Mouse (Mus musculus): ENCODE data around the gene Map2k2.
A peak's percentile ranks its signal among the peaks of the same experiment; 100 is the strongest.
"Not testable (repeated sequence)": the region's sequence is repeated elsewhere in the genome, so short reads cannot be mapped to it uniquely, and the experiment has no call there.

Gene Map2k2

DNA sequence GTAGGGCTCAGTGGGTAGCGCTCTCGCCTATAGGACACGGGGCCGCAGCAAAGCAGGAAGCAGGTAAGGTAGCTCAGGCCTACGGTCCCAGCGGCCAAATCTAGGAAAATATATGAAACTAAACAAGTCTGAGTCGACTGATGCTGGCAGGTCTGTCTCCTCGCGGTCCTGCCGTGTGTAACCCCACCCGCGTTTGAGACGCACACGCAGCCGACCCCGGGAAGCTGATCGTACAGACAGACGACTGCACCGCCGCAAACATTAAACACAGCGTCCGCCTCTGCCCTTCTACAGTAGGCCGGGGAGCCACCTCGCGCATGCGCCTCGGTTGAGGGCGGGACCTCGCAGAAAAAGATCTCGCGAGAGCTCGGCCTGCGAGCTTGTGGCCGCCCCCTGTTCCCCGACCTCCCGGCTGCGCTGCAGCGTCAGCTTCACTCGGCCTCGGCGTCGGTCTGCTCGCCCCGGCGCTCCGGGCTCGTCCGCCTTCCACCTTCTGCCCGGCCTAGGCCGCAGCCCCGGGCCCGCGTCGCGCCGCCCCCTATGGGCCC lies at the start of gene Map2k2:
Gene Map2k2 (plus strand): TSS at position 351 of the 548 bp plus-strand sequence.
- DNase-seq (ENCODE audit: low read depth) = peak; percentile 93

DNA sequence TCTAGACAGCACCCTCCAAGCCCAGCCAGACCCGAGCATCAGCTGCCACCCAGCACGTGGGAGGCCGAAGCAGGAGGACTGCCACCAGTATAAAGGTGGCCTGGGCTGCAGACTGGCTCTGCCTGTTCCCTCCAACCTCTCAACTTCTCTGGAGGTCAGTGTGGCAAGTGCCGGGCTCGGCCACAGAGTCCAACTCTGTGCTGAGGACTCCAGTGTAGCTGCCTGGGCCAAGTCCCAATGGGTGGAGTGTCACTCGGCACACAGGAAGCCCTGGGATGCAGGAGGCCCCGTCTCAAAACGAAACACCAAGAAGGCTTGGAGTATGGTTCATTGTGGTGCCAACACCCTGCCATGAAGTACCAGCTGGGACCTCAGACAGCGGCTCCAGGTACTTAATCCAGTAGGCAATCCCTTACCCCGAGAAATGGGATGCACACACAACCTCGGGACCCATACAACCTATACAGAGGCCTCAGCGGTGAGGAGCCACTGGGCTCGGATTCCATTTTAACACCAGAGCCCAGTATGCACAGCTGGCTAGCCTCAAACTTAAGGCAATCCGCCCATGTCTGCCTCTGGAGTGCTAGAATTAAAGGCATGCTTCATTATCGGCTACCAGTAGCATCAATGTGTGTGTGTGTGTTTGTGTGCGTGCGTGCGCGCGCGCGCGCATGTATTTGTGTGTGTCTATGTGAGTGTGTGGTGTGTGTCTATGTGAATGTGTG lies 48.1 kb upstream of the Map2k2 start:
- no peak for DNase-seq (ENCODE audit: low read depth)

DNA sequence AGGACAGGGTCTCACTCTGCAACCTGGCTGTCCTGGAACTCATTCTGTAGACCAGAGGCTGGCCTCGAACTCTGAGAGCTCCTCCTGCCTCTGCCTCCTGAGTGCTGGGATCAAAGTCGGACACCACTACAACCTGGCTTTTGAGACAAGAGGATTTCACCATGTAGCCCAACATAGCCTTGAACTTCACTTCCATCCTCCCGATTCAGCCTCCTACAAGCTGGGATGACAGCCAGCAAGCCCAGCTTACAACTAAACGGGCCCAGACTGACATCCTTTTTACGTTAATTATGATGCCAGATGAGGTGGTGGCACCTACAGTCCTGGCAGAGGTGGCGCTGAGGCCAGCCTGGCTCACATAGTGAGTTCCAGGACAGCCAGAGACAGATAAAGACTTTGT lies 46.8 kb upstream of the Map2k2 start:
- no peak for DNase-seq (ENCODE audit: low read depth)

DNA sequence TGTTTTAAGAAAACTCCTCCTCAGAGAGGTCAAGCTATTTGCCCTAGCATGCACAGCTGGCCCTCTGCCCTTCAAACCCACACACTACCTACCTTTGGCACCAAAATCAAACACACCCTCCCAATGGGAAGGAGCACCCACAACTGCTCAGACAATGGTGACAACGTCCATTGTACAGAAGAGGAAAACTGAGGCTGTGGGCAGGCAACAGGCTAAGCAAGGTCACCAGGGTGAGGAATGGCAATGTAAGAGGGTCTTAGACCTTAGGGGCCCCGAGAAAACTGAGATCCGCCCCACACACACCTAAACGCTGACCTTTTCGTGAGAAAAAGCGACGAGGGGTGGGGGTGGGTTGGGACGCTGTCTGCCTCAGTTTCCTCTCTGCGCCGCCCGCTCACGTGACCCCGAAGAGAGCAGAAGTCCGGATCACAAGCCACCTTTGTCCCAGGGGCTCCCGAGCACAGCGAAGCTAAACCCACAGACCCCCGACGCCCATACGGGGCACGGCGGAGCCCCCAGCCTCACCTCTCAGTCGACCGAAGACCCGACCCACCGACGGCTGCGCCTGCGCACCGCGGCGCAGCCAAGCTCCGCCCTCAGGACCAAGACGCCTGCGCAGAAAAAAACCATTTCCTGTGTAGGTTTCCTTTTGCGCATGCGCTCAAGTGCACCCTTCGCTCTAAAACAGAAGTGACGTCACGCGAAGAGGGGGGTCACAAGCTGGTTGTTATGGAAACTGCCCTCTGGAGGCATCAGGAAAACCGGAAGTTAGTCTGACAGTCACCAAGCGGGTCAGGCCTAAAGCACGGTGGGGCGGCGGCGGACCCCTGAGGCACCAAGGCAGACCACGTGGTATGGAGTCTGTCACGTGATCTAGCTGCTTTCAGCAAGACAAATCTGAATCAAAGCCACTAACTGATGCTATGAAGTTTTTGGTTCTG lies 45.8 kb upstream of the Map2k2 start, which contains the start of gene Sgta:
Gene Sgta (minus strand): TSS at position 579 of the 941 bp plus-strand sequence.
- peak; percentile 99 for DNase-seq (ENCODE audit: low read depth)

DNA sequence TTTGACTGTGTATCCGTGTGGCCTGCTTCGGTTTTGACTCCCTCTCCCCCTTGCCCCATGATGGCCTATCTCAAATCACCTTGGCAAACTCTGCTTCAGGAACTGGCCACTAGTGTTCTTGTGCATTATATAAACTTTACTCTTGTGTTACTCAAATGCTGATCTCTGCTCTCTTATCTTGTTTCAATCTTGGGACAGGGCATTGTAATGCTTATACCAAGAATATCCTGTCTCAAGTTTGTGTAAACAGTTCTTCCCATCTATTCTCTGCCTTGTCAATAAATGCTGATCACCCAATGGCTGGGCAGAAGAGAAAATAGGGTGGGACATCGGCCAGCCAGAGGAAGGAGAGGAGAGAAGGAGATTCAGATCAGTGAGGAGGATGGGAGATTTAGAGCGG lies 43.0 kb upstream of the Map2k2 start:
- no peak for DNase-seq (ENCODE audit: low read depth)

DNA sequence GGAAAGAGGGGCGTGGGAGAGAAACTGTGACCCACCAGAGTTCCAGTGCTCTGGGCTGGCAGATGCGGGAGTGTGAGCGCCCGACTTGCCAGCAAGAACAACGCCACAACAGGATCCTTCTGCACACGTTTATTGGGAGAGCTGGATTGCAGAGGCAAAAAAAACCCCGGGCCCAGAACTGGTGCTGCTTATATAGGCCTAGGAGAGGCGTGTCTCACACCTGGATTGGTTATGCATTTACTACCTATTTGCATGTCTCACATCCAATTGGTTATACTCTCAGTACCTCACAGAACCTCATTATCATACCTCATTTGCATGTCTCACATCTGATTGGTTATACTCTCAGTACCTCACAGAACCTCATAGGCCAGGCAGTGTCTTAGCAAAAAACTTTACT lies 41.2 kb upstream of the Map2k2 start:
- DNase-seq (ENCODE audit: low read depth) = not testable (repeated sequence)

DNA sequence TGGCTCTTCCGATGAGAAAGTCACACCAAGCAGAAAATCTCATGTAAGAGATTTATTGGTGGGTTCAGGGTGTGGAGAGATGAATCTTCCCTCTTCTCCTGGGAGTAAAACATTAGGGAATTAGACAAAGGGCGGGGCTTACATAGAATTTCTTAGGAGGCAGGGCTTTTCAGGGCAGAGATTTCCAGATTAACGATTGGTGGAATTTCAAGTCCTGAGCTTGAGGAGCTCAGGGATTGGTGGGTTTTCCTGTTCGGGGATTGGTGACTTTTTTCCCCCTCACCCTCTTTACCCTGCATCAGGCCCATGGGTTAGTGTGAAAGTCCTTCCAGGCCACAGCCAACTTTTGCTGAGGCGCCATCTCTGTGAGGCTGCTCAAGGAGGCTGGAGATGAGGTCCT lies 37.0 kb upstream of the Map2k2 start:
- DNase-seq (ENCODE audit: low read depth) = no peak

DNA sequence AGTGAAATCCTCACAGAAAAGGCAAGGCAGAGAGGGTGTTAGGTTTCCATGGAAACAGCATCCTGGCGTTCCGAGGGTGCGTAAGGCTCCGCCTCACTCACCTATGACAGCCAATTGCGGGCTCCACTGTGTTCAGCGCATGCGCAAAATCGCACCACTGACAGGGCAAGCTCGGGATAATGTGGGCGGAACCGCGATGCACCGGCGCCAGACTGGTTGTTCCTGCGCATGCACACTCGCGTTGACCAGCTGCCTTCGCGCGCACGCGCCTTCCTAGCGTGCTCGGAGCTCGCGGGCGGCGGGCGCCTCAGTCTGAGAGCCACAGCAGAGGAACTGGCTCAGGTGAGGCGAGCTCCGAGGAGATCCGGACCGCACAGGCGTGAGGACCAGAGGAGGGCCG lies 35.9 kb upstream of the Map2k2 start, which contains the start of gene Thop1:
Gene Thop1 (plus strand): TSS at position 200 of the 400 bp plus-strand sequence.
- DNase-seq (ENCODE audit: low read depth) = peak; percentile 99

DNA sequence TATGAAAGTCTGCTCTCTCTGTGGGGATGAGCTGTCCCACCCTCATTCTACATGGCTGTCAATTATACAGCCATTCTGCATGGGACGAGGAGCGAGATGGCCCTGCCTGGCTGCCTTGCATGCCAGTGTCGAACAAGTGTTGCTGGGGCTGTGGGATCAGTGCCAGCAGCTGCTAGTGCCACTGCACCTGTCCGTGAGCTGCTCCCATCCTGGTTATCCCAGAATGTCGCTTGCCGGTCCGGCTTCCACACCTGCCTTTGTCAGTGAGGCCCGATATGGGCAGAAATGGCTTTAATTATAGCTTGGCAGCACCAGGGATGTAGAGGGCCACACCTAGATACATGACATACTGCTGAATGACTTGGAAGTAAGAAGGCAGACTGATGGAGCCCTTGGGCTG lies 33.4 kb upstream of the Map2k2 start:
- no peak for DNase-seq (ENCODE audit: low read depth)

DNA sequence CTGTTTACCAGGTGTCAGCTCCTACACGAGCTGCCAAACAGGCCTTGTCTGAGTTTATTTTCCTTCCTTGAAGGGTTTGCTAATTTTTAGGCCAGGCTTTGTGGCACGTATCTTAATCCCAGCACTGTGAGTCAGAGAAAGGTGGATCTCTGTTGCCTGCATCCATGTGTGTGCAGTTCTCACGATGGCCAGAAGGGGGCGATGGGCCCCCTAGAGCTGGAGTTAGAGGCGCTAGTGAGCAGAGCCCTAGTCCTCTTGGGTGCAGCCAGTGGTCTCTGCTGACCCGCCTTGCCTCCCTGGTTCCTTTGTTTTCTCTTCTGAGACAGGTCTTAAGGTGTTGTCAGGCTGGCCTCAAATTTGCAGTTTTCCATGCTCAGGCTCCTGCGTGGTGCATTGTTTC lies 32.3 kb upstream of the Map2k2 start:
- no peak for DNase-seq (ENCODE audit: low read depth)

DNA sequence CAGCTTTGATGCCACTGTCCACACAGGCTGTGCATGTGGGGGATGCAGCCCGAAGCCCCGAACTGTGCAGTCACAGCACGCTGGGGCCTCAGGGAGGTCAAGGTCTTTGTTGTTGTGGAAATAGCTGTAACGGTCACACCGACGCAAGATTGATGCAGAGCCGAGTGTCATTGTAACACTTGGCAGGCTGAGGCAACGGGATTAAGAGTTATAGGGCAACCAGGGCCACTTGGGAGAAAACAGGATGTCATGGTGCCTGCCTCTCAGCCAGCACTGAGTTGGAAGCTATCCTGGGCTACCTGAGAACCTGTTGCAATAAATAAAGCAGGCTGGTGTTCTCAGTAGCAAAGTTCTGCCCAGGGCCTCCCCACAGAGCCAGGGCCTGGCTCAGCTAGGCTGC lies 30.0 kb upstream of the Map2k2 start:
- no peak for DNase-seq (ENCODE audit: low read depth)

DNA sequence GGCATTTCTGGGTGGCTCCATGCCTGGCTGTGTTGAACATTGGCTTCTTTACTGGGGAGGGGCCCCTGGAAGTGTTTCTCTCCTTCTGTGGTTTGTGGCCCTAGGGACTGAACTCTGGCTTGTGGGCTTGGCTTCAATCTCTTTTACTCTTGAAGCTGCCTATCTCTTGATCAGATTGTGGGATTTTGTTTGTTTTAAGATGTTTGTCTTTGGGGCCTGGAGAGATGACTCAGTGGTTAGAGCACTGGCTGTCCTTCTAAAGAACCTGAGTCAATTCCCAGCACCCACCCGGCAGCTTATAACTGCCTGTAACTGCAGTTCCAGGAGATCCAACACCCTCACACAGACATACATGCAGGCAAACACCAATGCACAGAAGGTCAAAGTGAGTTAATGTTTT lies 29.4 kb upstream of the Map2k2 start:
- DNase-seq (ENCODE audit: low read depth) = no peak

DNA sequence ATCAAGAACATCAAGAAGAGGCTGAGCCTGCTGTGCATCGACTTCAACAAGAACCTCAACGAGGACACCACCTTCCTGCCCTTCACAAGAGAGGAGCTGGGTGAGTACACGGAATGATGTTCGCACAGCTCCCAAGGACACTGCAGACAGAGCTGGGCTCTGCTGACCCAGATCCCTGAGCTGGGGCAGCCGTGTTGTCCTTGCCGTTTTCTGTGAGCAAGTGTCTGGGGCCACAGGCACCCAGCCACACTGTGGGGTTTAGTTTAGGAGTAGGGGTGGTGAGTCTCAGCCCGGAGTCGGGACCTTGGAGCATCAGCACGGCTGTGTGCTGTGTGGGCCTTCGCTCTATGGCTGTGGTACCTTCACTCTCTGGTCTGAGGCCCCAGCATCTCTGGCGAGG lies 27.8 kb upstream of the Map2k2 start:
- DNase-seq (ENCODE audit: low read depth) = no peak

DNA sequence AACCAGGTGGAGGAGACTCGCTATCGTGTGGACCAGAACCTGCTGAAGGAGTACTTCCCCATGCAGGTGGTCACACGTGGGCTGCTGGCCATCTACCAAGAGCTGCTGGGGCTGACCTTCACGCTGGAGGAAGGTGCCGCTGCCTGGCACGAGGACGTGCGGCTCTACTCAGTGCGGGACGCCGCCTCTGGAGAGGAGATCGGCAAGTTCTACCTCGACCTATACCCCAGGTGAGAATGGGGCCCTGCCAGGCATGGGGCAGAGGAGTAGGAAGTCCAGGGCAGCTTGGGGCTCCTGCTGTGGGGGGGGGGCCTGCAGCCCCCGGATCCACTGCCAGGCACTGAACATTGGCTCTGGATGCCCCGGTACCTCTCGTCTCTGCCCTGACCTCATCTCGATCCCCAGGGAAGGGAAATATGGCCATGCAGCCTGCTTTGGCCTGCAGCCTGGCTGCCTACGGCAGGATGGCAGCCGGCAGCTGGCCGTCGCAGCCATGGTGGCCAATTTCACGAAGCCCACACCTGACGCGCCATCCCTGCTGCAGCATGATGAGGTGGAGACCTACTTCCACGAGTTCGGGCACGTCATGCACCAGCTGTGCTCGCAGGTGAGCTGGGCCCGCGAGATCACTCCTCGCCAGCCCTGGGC lies 25.6 kb upstream of the Map2k2 start:
- DNase-seq (ENCODE audit: low read depth) = no peak

DNA sequence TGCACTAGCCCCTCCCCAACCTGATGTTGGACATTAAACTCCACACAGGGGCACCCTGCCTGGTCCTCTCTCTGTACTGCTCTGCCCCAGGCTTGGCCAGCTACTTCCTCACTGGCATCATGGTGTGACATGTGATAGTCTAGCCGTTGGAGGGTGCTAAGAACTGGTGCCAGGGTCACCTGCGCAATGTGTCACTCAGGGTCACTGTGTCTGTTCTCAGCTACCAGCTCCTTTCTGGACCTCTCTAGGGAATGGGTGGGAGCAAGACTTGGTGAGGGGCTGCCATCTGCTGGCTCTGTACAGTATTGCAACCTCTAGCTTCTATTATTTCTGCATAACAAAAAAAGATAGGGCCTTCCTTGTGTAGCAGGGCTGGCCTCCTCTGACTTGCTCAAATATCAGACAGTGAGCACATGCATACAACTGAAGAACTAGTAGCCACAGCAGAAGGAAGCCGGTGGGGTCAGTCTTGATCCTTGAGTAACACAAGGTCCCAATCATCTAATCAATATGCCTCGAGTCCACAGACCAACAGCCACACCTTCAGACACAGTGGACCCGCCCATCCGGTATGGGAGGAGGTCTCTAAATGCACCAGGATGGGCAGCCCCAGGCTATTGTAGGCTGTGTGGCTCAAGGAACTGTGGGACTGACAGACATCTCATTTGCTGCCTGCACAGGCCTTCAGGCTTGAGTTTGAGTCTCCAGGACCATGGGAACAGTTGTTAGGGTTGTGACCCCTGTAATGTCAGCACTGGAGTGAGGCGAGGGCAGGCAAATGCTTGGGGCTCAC lies 23.4 kb upstream of the Map2k2 start:
- peak; percentile 30 for DNase-seq (ENCODE audit: low read depth)

DNA sequence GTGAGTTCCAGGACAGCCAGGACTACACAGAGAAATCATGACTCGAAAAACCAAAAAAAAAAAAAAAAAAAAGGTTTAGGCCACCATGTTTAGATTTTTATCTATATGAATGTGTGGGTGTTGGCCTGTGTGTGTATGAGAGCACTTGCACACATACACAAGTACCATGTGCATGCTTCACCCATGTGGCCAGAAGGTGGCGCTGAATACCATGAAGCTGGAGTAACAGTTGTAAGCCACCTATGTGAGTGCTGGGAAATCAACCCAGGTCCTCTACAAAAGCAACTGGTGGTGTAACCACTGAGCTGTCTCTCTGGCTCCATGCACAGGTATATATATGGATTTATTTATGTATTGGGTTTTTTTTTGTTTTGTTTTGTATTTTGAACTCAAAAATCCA lies 18.7 kb upstream of the Map2k2 start:
- no peak for DNase-seq (ENCODE audit: low read depth)

DNA sequence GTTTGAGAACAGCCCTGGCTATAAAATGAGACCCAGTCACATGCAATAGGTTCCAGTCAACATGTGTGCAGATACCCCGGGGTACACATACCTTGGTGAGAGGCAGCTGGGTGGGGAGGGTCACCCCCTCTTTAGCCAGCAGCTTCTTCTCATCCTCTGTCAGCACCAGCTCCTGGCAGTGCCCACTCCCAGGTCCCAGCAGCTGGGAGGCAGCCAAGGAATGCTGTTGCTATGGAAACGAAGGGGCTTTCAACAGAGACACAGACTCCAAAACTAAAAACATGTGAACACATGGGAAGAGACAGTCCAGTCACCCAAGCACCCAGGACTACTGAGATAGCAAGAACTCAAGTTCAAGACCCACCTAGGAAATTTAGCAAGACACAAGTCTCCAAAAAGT lies 16.5 kb upstream of the Map2k2 start:
- DNase-seq (ENCODE audit: low read depth) = no peak

DNA sequence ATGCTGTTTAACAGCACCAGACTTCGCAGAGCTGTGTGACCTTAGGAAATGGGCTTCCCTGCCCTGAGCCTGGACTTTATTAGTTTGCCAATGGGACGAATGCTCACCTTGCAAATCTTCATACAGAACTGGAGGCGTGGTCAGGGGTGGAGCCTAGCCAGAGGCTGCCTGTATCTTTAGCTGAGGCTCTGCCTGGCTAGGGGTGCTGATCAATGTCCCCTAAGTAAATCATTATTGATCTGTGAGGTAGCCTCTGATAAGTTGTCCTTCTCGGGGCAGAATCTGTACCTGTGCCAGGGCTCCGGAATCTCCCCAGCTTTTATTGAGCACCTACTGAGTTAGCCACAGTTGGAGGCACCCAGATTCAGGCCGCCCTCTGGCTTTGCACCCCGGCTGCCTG lies 15.1 kb upstream of the Map2k2 start:
- DNase-seq (ENCODE audit: low read depth) = no peak

DNA sequence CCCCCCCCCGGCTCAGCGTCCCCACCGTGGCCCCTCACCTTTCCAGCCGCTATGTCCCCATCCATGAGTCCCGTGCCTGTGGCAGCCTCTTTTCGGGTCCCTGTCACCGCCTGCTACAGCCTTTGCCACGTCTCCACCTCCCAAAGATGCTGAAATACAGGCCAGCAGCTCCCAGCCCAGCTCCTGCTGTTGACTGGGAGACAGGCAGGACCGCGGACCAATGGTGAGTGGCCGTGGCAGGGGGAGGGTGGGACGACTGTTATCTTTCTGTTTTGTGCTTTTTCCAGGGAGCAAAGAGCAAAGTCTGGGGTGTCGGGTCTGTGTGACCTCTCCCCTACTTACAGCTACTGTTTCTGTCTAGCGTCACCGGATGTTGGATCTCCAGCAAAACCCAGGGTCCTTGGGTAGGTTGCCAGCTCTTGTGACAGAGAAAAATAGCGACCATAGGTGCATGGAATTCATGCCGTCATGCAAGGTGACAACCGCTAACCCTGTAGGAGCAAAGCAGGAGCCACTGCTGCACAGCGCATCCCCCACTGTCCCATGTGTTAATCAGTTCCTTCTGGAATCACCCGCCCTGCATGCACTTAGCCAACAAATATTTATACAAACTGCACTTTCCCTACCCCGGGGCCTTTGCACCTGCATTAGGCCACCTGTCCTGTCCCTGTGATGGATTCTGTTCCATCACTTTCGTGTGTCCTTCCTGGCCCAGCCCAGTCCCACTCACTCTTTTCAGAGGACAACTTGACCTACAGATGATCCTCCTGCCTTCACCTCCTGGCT lies 13.1 kb upstream of the Map2k2 start:
- no peak for DNase-seq (ENCODE audit: low read depth)

DNA sequence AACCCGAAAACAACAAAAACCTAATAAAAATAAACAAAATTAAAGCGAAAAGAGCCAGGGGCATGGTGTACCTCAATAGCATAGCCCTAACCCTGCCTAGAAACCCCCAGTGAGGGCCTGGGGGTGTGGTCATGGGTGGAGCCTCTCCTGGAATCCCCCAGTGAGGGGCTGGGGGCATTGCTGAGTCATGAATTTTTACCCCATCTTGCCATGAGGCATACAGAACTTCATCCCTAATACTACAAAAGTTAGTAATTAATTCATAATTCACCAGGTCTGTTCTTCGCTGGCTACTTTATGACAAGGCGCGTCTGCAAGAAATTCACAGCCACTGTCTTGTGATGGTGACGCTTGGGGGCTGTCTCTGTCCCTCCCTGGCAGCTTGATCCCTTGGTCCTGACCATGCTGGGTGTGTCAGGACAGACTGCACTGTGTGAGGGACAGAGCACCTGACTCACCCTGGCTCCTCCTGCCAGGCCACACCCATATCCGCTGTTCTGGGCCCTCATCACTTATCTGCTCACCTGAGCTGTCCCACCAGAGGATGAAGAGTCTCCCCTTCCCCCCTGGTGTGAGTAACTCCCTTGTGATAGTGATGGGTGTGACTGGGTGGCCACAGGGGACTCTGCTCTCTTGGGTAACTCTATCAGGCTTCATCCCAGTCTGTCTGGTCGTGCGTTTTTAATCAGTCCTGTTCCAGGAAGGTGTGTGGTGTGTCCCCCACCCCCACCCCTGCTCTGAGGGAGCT lies 10.6 kb upstream of the Map2k2 start:
- DNase-seq (ENCODE audit: low read depth) = no peak

Measured in fibroblast of lung, adult 2 months (primary cell).